Mouse (Mus musculus): ENCODE measurements around the gene Nos1ap. TPM values are rescaled to one million over a fixed set of nuclear protein-coding genes. Genes with fewer than 3 reads are reported as not detected.

Nos1ap gene
- total RNA-seq, 2 experiments from 2014 or later, result 204 to 213 TPM

DNA sequence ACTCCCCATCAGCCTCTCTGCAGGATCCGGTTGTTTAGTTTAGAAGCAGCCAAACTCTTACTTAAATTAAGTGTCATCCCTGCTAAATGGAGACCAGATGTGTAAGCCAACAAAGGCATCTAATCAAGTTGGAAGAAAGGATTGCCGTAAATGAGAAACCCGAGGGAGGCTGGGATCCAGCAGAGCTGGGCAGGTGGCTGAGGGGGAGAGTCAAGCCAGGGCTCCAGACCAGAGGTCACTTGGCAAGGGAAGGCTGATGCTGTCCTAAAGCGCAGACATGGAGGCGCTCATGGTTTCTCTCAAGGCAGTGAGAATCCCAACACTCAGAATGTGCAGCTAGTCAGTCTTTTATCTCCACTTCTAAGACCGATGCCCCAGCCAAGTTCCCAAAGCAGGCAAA, 89.8 kb downstream of the Nos1ap start:
- DNase-seq, result no peak

DNA sequence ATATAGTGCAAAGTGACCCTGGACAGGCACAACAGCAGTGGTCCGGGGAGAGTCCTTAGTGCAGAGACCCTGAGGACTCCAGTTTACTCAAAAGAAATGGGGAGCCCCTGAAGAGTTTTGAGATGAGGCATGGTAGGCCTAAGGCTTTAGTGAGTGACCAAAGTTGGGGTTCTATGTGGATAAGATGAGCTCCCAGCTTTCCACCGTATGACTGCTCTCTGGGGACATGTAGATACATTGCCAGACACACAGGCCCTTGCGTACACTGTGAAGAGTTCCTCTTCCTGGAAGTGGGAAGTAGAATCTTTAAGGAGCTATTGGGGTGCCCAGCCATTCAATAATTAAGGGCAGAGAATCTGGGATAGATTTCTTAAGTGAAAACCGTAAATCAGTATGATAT, 90.2 kb downstream of the Nos1ap start:
- DNase-seq, result no peak

DNA sequence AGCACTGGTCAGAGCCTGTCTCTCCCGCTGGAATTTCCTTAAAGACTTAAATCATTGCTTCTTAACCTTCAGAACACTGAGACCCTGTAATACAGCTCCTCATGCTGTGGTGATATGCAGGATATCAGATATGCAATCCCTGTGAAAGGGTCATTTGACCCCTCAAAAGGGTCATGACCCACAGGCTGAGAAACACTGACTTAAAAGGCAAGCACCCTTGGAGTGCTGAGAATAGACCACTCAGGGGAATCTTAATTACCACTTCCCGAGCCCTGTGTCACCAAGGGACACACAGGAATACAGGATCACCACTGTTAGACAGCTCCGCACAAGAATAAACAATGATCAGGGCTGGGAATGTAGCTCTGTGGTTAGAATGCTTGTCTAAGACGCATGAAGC, 91.0 kb downstream of the Nos1ap start:
- DNase-seq, result no peak

DNA sequence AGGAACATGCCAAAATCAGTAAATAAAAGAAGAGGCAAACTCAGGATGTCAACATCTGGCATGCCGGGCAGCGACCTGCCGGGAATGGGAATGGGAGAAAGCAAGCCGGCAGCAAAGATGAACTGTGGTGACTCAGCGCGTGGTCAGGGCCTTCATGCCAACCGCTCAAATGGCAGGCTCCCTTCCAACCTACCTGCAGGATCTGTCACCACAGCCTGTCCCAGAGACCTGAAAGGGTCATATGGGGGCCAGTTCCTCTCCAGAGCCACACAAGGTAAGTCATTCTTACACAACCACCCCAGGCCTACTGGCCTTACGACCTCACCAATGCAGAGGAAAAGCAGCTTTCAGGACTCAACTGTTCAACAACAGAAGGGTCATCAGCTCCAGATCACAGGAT, 93.4 kb downstream of the Nos1ap start:
- DNase-seq, result no peak

DNA sequence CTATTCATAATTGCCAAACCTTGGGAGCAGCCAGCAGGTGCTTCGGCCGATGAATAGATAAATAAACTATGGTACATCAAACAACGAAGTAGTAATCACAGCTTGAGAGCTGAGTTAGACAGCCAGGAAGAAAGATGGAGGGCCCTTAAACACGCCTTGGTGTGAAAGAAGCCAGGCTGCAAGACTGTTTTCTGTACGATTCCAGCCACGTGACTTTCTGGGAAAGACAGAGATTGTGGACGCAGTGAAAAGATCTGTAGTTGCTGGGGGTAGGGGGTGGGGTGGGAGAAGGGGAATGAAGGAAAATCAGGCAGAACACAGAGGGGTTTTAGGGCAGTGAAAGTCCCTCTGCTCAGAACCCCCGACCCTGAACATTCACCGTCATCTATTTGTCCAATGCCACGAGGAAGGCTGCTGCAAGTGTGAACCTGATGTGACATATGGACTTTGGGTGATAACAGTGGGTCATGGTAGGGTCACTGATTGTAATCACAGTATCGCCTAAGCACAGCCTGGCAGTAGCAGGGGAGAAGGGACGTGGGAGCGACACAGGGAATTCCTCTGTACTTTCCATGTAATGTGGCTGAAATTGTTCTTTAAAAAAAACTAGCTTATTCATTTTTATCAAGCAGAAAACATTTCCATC, 94.0 kb downstream of the Nos1ap start:
- DNase-seq, result no peak

DNA sequence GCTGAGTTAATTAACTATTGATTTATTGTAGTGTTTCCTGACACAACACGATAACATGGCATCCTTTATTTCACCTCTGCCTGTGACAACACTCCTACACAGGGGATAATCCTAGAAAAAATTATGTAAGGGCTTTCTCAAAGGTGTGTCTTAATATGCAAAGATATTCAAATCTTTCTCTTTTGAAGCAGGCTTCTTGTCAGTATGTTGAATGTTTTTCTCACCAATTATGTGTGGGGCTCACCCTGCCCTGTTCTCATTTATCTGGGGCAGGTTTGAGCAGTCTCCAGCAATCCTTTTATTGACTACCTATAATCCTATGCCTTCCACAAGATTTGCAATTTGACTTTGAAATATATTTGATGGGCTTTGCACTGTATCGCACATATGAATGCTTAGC, 97.1 kb downstream of the Nos1ap start:
- no peak for DNase-seq

DNA sequence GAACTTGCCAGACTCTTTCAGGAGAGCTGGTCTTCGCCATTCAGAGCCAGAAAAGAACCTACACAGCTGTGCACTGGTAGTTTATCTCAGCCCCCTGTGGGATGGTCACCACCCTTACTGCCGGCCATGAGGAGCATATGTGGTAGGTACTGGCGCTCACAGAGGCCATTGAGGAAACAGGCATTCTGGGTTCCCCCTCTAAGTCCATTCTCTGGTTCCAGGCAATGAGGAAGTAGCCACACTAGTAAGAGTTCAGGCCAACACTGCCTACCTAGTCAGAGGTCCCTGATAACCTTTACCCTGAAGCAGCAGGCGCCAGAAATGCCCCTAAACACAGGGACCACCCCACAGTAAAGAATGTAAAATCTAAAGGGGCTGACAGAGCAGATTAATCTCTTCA, 97.6 kb downstream of the Nos1ap start:
- no peak for DNase-seq

DNA sequence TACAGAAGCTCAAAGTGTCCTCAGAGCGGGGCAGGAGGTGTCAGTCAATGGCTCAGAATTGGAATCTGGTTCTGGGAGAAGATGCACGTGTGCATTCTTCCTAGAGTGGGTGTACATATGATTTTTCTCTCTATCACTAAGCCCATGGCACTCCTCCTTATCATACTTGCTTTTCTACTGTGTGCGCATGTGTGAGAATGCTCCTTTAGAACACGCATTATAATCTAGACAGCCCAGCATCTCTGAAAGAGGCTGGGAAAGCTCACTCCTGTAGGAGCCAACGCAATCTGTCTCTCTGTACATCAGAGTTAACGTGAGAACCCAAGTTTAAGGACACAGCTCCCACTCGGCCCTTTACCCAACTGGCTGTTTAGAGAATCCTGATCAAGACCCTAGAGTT, 99.7 kb downstream of the Nos1ap start:
- DNase-seq, result no peak

DNA sequence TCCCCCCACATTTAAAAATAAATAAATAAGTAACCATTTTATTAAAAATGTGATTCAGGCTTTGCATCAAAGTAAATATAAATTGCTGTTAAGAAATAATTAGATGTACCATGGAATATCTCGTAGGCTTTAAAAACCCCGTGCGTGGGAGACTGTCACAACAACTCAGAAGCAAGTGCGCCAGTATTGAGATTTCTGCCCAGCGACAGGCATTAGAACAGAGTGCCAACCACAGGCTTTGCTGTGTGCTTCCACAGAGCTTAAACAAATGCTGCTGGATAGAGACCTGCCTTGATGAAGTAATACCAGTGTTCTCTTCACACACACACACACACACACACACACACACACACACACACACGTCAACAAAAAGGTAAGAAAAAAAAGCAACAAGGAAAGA, 100.2 kb downstream of the Nos1ap start:
- peak in 1 of 2 experiments; percentile 33 for DNase-seq

DNA sequence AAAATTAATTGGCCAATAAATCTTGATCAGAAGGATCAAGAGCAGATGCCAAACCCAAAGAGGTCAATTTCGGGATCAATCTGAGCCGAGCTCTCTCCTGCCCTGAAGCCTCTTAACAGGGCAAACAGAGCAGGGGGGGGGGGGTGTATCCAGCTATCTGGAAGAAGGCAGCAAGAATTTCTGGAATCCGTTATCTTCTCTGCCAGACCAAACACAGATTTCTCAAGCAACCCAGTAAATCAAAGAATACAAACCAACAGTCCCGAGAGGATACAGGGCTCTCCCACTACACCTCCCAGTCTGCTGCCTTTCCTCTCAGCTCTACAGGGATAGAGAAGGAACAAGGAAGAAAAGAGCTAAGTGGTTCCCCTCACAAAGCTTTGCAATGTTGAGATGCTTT, 104.5 kb downstream of the Nos1ap start:
- no peak for DNase-seq

DNA sequence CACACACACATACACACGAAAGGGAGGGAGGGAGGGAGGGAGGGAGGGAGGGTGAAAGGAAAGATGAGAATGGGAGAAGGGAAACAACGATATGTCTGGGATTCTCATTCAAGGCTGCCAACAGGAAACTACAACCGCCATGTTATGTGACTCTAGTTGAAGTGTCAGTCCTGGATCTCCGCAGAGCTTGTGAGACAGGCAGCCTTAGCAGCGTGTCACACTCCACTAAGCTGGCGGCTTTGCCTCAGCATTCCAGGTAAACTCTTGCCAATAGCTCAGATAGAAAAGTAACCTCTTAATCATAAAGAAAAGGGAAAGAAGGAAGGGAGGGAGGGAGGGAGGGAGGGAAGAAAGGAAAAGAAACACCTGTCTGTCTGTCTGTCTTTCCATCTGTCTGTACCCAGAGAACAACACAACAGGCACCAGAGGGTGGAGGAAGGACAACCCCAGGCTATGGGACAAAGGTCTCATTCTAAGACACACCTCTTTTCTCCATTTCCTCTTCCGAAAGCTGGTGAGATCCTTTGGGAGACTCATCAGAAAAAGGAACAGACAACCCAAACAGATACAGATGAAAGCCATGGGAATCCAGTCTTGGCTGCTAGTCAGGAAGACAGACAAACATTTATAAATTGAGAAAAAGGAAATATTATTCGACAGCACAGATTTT, 107.3 kb downstream of the Nos1ap start:
- DNase-seq, result no peak

DNA sequence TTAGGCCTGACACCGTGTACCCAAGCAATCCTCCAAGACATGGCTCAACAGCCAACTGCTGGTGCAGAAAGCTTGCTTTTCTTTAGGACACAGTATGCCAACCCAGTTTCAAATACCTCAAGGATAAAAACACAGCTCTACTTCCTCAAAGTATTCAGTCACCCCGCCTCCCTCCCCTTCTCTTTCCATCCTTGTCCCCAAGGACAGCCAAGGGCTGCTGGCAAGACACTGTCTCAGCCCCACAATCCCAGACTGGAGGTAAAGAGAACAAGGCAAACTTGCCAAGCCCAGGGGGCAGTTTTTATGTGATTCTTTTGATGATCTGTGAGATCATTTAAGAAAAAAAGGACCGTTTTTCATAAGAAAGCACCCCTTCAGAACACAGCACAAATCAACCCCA, 108.6 kb downstream of the Nos1ap start:
- DNase-seq, result no peak

DNA sequence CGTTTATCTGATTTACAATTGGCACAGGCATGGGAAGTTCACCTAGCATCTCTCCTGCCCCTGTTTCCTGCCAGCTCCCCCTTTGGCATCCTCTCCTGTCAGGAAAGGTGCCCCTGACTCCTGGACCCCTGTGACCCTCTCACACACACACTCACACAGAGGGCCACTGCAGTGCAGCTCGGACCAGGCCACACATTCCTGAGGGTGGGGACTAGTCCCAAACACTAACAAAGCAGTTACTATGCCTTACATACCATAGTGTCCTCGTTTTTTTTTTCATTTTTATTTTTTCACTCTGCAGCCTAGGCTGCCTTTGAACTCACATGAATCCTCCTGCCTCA, 110.2 kb downstream of the Nos1ap start:
- no peak for DNase-seq

DNA sequence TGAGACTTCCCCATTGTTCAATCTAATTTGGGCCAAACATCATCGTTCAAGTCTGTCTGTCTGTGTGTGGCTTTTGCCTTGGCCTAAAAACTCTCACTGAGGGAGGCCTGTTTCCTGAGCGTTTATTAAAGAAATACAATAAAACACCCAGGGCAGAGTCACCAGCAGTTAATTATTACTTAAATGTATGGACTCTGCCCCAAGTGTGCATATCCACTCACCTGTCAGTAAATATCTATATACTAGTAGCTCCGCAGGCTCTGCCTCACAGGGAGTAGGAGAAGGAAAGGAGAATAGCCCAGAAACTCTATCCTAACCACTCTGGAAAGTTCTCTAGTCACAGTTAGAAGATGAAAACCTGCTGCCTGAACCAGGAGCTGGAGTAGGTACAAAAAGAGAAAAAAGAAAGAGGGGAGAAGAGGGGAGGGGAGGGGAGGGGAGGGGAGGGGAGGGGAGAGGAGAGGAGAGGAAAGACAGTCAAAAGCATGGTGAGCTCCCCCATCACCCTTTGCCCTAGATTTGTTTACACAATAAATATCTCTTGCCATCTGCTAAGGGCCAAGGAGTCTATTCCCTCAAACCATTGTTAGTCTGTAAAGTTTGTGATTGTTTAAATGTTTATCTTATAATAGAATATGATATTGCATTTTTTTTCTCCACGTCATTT, 110.7 kb downstream of the Nos1ap start:
- no peak for DNase-seq

DNA sequence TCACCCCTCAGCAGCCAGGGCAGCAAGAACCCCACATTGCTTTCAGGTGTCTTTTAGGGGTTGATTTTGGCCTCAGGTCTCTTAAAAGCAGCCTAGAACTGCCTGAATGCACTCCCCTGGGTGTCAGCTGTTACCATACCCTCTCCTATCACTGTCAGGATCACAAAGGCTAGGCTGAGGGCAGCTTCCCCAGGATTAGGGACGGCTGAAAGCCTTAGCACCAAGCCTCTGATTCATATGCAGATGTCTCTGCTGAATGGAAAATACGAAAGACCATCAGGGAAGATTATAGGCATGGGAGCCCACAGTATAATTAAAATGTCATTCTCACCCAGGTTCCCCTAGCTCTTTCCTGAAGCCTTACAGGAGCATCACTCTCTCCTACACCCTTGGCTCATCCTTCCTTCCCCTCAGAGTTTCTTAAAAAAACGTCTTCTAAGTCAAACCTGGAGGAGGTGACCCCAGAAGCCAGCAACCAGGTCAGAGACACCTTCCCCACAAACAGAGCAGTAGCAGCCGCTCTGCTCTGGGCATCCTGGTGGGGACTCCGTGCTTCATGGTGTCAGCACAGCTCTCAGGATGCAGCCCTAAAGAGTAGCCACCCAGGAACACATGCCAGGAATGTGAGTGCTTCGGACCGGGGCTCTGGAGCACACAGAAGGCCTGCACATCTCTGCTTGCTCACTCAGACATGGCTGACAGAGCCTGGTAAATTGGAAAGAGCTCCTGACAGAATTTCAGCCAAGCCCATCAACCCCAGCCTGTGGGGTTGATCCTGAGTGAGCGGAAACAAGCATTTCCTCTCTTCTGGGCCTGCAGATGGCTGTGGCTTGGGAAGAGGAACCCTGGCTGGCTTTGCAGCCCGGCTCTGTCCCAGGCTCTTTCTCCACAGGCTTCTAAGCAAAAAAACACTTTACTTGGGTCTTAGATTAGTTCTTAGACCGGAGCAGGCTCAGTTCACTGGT, 111.7 kb downstream of the Nos1ap start:
- DNase-seq, result no peak

DNA sequence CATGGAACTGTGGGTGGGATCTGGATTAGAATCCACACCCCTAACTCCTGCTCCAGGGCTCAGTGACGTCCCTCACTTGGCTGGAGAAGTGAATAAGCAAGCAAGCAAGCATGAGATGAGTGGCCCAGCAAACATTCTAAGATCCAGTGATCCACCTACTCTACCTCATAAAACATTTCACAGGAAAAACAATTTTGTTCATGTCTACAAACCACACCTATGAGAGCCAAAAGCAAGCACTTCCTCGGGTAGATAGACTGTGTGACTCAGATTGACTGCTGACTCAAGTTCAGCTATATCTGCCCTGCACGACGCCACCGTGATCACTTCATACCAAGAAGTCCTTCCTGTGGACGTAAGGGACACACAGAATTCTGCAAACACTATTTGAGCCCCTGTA, 116.2 kb downstream of the Nos1ap start:
- DNase-seq, result no peak

DNA sequence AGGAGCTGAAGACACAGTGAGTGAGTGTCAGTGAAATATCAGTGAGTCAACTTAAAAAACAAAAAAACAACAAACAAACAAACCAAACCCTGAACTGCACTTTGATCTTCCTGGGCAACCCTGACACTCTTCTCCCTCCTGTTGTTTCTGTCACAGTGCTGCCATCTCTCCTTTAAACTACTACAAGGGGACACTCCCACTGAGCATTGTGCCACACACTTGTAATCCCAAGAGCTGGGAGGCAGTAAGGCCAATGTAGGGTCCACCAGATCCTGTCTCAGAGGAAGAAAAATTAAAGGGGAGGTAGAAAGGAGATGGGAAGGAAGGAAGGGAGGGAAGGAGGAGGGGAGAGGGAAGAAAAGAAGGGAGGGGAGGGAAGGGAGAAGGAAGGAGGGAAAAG, 116.8 kb downstream of the Nos1ap start:
- DNase-seq, result no peak

DNA sequence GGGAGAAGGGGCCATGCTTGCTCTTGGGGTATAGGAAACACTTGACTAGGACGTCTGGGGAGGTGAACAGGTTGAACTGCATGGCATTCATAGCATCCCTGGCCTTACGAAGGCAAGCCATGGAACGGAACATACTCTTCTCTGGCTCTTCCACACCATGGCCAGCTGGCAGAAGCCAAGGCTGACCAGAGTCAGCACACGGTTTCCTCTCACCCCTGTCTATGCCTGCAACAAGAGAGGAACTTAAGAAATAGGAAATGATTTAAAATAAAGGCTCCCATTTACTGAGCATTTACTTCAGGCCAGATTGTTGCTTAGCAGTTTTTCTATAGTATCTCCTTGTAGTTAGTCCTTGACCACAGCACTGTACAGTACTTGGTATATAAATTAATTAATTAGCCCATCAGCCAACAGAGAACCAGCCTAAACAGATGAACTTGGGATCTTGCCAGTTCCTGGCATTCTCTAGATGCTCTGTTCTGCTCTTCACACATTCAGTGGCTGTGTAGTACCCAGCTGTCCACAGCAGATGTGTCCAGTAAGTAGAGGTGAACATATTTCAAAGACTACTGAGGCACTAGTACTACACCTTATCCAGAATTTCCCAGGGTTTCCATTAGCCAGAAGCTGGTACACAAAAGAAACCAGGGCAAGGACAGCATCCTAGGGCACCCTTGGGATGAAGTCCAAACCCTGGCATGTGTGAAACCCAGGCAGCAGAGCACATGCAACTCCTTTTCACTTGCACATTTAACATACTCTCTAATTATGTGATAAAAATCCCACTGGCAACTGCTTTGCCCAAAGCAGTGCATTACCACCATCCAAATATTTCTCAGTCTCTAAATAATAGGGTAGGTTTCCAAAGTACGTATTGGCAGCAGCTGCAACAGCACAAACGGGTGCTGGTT, 123.3 kb downstream of the Nos1ap start:
- DNase-seq, result no peak

DNA sequence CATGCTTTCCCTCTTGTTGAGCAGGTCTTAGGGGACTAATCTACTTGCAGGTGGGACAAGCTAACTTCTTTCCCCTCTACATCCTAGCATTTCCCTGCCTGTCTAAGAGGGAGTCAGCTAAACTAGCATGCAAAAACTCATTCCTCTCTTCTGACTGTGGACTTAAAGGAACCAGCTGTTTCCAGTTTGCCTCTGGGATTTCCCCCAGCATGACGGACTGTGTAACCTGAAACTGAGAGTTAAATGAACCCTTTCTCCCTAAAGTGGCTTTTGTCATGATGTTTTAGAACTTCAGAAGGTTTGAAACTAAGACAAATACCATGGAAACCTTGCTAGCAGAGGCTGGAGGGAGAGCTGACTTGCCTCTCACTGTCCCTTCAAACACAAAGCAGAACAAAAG, 127.5 kb downstream of the Nos1ap start:
- no peak for DNase-seq

DNA sequence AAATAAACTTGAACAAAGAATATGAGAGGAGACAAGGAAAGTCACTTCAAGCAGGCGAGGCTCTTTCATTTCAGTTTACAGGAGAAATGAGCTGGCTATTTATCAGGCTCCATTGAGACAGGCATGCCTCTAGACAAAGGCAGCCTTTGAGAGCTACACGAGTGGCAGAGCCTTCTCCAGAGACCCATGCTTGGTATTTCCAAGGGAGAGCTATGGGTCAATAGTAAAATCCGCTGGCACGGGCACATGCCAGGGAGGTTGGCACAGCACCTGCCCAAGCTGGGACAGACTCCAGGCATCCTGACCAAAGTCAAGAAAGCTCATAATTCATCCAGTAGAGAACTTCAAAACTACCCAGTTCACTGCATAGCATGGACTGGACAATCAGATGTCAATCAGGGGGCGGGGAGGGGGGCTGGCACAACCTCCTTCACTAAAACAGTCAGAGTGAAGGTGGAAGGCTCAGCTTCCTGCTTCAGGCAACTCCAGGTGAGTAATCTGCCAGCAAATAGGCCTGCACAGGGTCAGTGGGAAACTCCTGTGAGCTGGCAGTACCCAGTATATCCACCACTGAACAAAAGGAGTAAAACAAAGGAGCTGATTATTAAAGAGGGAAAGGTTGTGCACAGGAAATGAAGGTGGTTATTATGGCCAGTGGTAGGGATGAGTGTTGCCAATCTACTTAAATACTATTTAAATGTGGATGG, 129.6 kb downstream of the Nos1ap start:
- peak; percentile 46 to 54 for DNase-seq

DNA sequence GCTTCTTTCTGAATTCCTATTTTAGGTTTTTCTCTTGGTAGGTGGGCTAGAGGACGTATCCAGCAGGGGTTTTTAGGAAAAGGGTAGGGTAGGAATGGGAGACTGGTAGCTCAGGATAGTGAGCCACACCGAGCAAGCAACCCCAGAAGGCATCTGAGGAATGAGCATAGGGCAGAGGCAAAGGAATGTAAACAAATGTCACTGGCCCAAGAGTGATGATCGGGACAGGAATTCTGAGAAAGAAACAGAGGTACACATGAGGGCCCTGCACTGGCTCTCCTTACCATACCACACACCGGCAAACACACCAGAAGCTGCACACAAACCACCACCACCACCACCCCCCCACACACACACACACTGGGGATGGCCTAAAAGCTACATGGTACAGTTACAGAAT, 132.0 kb downstream of the Nos1ap start:
- no peak for DNase-seq
